Mouse (Mus musculus): ENCODE measurements around the gene Nckipsd. TPM values are rescaled to one million over a fixed set of nuclear protein-coding genes. Genes with fewer than 3 reads are reported as not detected.

The Nckipsd gene
- polyA plus RNA-seq, 1 experiment: 5.9 TPM

GRCm38 (mm10) chr9:108783548-108784463 is 24.4 kb upstream of the Nckipsd start, which contains the start of gene Ip6k2:
Ip6k2 (plus strand) TSS chr9:108783796.
- H3K27me3 ChIP-seq (ENCODE audit: control insufficient read depth, insufficient read depth, insufficient read length): no peaks in the 10 kb centered on the region
- H3K36me3 ChIP-seq (ENCODE audit: control insufficient read depth, insufficient read depth): peaks cover 12% of the 10 kb centered on the region
- TF ChIP-seq TCF12 (IDR thresholded peaks at IDR 0.05; ENCODE audit: insufficient read depth, poor library complexity, severe bottlenecking): no peak
- TF ChIP-seq POLR2A (IDR thresholded peaks at IDR 0.05; ENCODE audit: insufficient read length, low read depth): peak; percentile 69
- TF ChIP-seq POLR2AphosphoS2 (IDR thresholded peaks at IDR 0.05; ENCODE audit: insufficient read length, low read depth): peak; percentile 76
- TF ChIP-seq USF1 (IDR thresholded peaks at IDR 0.05; ENCODE audit: low read depth): no peak
- no peak for TF ChIP-seq MYOG (IDR thresholded peaks at IDR 0.05; ENCODE audit: control insufficient read depth in 1 of 3, insufficient read depth in 1 of 3, insufficient read length in 2 of 3, low read depth in 2 of 3)
- no peak for TF ChIP-seq MYOD1 (IDR thresholded peaks at IDR 0.05; ENCODE audit: control insufficient read depth in 1 of 3, insufficient read length in 2 of 3, low read depth in 2 of 3)
- no peak for TF ChIP-seq SRF (IDR thresholded peaks at IDR 0.05; ENCODE audit: control insufficient read depth, insufficient read length, low read depth)
- TF ChIP-seq CEBPB (IDR thresholded peaks at IDR 0.05; ENCODE audit: insufficient read depth, poor library complexity, severe bottlenecking): no peak
- no peak for TF ChIP-seq E2F4 (IDR thresholded peaks at IDR 0.05; ENCODE audit: insufficient read depth)
- no peak for TF ChIP-seq REST (IDR thresholded peaks at IDR 0.05; ENCODE audit: insufficient read depth, insufficient read length)
- no peak for TF ChIP-seq TCF3 (IDR thresholded peaks at IDR 0.05; ENCODE audit: insufficient read length, low read depth)
- peaks cover 51% of the 10 kb centered on the region for H3K79me2 ChIP-seq (ENCODE audit: control insufficient read depth, insufficient read depth)
- peak within 1 kb of the TSS; percentile 82 for H3ac ChIP-seq (ENCODE audit: control insufficient read depth, insufficient read length)
- H3K4me2 ChIP-seq (ENCODE audit: low read depth): peak within 1 kb of the TSS; percentile 91
- H3K4me3 ChIP-seq: peak within 1 kb of the TSS; percentile 95

- no peaks in the 10 kb centered on the region for H3K27me3 ChIP-seq (ENCODE audit: control insufficient read depth, insufficient read depth, insufficient read length)
- peaks cover 12% of the 10 kb centered on the region for H3K36me3 ChIP-seq (ENCODE audit: control insufficient read depth, insufficient read depth)
- H3K4me2 ChIP-seq (ENCODE audit: low read depth): peak overlapping the region; percentile 87
- no peak overlapping the region for H3ac ChIP-seq (ENCODE audit: control insufficient read depth, insufficient read length)
- peak overlapping the region; percentile 95 for H3K4me3 ChIP-seq
- peaks cover 68% of the 10 kb centered on the region for H3K79me2 ChIP-seq (ENCODE audit: control insufficient read depth, insufficient read depth)
- TF ChIP-seq MYOG (IDR thresholded peaks at IDR 0.05; ENCODE audit: control insufficient read depth in 1 of 3, insufficient read depth in 1 of 3, insufficient read length in 2 of 3, low read depth in 2 of 3) (no peak), SRF (IDR thresholded peaks at IDR 0.05; ENCODE audit: control insufficient read depth, insufficient read length, low read depth) (no peak)
Measured at GRCm38 (mm10) chr9:108785416-108785815, 22.8 kb upstream of the Nckipsd start.

- TF ChIP-seq POLR2A (IDR thresholded peaks at IDR 0.05; ENCODE audit: insufficient read length, low read depth) (no peak), MYOD1 (IDR thresholded peaks at IDR 0.05; ENCODE audit: control insufficient read depth in 1 of 3, insufficient read length in 2 of 3, low read depth in 2 of 3) (no peak), E2F4 (IDR thresholded peaks at IDR 0.05; ENCODE audit: insufficient read depth) (no peak), CEBPB (IDR thresholded peaks at IDR 0.05; ENCODE audit: insufficient read depth, poor library complexity, severe bottlenecking) (peak; percentile 62; the same call in 1 of the 2 replicates), TCF3 (IDR thresholded peaks at IDR 0.05; ENCODE audit: insufficient read length, low read depth) (no peak), REST (IDR thresholded peaks at IDR 0.05; ENCODE audit: insufficient read depth, insufficient read length) (no peak), SRF (IDR thresholded peaks at IDR 0.05; ENCODE audit: control insufficient read depth, insufficient read length, low read depth) (no peak), POLR2AphosphoS2 (IDR thresholded peaks at IDR 0.05; ENCODE audit: insufficient read length, low read depth) (no peak)
- Histone ChIP-seq H3ac (ENCODE audit: control insufficient read depth, insufficient read length) (no peak overlapping the region), H3K27me3 (ENCODE audit: control insufficient read depth, insufficient read depth, insufficient read length) (no peaks in the 10 kb centered on the region), H3K4me3 (peak overlapping the region; percentile 95), H3K36me3 (ENCODE audit: control insufficient read depth, insufficient read depth) (peaks cover 12% of the 10 kb centered on the region), H3K4me2 (ENCODE audit: low read depth) (peak overlapping the region; percentile 87), H3K79me2 (ENCODE audit: control insufficient read depth, insufficient read depth) (peaks cover 78% of the 10 kb centered on the region)
Measured at GRCm38 (mm10) chr9:108786494-108786893, 21.7 kb upstream of the Nckipsd start.

- no peak overlapping the region for H3K4me3 ChIP-seq
- H3K79me2 ChIP-seq (ENCODE audit: control insufficient read depth, insufficient read depth): peaks cover 84% of the 10 kb centered on the region
- H3K36me3 ChIP-seq (ENCODE audit: control insufficient read depth, insufficient read depth): peaks cover 12% of the 10 kb centered on the region
- peak overlapping the region; percentile 51 for H3K4me2 ChIP-seq (ENCODE audit: low read depth)
- H3K27me3 ChIP-seq (ENCODE audit: control insufficient read depth, insufficient read depth, insufficient read length): no peaks in the 10 kb centered on the region
- H3ac ChIP-seq (ENCODE audit: control insufficient read depth, insufficient read length): no peak overlapping the region
- TF ChIP-seq TCF12 (IDR thresholded peaks at IDR 0.05; ENCODE audit: insufficient read depth, poor library complexity, severe bottlenecking): no peak
- TF ChIP-seq TCF3 (IDR thresholded peaks at IDR 0.05; ENCODE audit: insufficient read length, low read depth): no peak
- no peak for TF ChIP-seq E2F4 (IDR thresholded peaks at IDR 0.05; ENCODE audit: insufficient read depth)
- no peak for TF ChIP-seq MAX (IDR thresholded peaks at IDR 0.05; ENCODE audit: low read depth)
Measured at GRCm38 (mm10) chr9:108787080-108787479, 21.1 kb upstream of the Nckipsd start.

- H3K4me3 ChIP-seq: no peak overlapping the region
- no peak overlapping the region for H3ac ChIP-seq (ENCODE audit: control insufficient read depth, insufficient read length)
- TF ChIP-seq CEBPB (IDR thresholded peaks at IDR 0.05; ENCODE audit: insufficient read depth, poor library complexity, severe bottlenecking): no peak
- no peak for TF ChIP-seq POLR2AphosphoS2 (IDR thresholded peaks at IDR 0.05; ENCODE audit: insufficient read length, low read depth)
- no peak for TF ChIP-seq USF1 (IDR thresholded peaks at IDR 0.05; ENCODE audit: low read depth)
- TF ChIP-seq POLR2A (IDR thresholded peaks at IDR 0.05; ENCODE audit: insufficient read length, low read depth): no peak
- TF ChIP-seq REST (IDR thresholded peaks at IDR 0.05; ENCODE audit: insufficient read depth, insufficient read length): no peak
- no peak for TF ChIP-seq MYOG (IDR thresholded peaks at IDR 0.05; ENCODE audit: control insufficient read depth in 1 of 3, insufficient read depth in 1 of 3, insufficient read length in 2 of 3, low read depth in 2 of 3)
- no peak for TF ChIP-seq MYOD1 (IDR thresholded peaks at IDR 0.05; ENCODE audit: control insufficient read depth in 1 of 3, insufficient read length in 2 of 3, low read depth in 2 of 3)
- H3K27me3 ChIP-seq (ENCODE audit: control insufficient read depth, insufficient read depth, insufficient read length): no peaks in the 10 kb centered on the region
- peaks cover 12% of the 10 kb centered on the region for H3K36me3 ChIP-seq (ENCODE audit: control insufficient read depth, insufficient read depth)
- no peak overlapping the region for H3K4me2 ChIP-seq (ENCODE audit: low read depth)
- H3K79me2 ChIP-seq (ENCODE audit: control insufficient read depth, insufficient read depth): peaks cover 100% of the 10 kb centered on the region
Measured at GRCm38 (mm10) chr9:108788713-108789112, 19.5 kb upstream of the Nckipsd start.
